Comparison of ENCODE assay signal across 8 mouse cellular contexts in genomic region chr2:128698693-128699181, GRCm38 (mm10). TPM values are rescaled to one million over a fixed set of nuclear protein-coding genes. Genes with fewer than 3 reads are reported as not detected.
DNase-seq lines count a peak whose midpoint lies in the region; ATAC-seq lines count a peak whose summit lies in the region.

Mertk (plus strand) TSS chr2:128698956.

- peak within 1 kb of the TSS; percentile 34; the same call in 1 of the 2 replicates for H3K27ac ChIP-seq in hindbrain, embryonic 14.5 days
- H3K27ac ChIP-seq in lung, embryonic 16.5 days (ENCODE audit: low read length), result peak within 1 kb of the TSS; percentile 96

- peak within 1 kb of the TSS; percentile 39 for H3K4me3 ChIP-seq in hindbrain, embryonic 14.5 days (replicated peaks; ENCODE audit: low read length)
- H3K4me3 ChIP-seq in lung, embryonic 16.5 days (ENCODE audit: low read length), result peak within 1 kb of the TSS; percentile 83

- H3K36me3 ChIP-seq in hindbrain, embryonic 14.5 days (replicated peaks; ENCODE audit: control insufficient read depth, insufficient read depth), result no peaks in the 10 kb centered on the region
- no peaks in the 10 kb centered on the region for H3K36me3 ChIP-seq in lung, embryonic 16.5 days (ENCODE audit: control insufficient read depth, insufficient read depth, low read length)

- under 1% methylated on average over 30 of the region's 30 CpGs for WGBS in hindbrain, embryonic 14.5 days
- under 1% methylated on average over 30 of the region's 30 CpGs for WGBS in lung, embryonic 16.5 days

- no peaks in the 10 kb centered on the region for H3K9me3 ChIP-seq in hindbrain, embryonic 14.5 days (ENCODE audit: control insufficient read depth, low read length)
- H3K9me3 ChIP-seq in lung, embryonic 16.5 days (ENCODE audit: control insufficient read depth, low read length), result no peaks in the 10 kb centered on the region

- peaks cover 13% of the 10 kb centered on the region for H3K27me3 ChIP-seq in hindbrain, embryonic 14.5 days (ENCODE audit: control insufficient read depth, insufficient read depth, low read length)
- H3K27me3 ChIP-seq in lung, embryonic 16.5 days (ENCODE audit: control insufficient read depth, insufficient read depth, low read depth, low read length), result no peaks in the 10 kb centered on the region

- peak; percentile 88 to 93 for DNase-seq in adrenal gland, adult (ENCODE audit: inconsistent age in 2 of 2, low spot score in 1 of 2)
- DNase-seq in cerebellum, postnatal 25 days, result peak; percentile 45 to 59
- DNase-seq in frontal cortex, postnatal 36 days (ENCODE audit: low spot score in 2 of 2), result peak; percentile 53 to 70
- DNase-seq in hindbrain, embryonic 14.5 days (ENCODE audit: low spot score), result peak; percentile 65
- DNase-seq in layer of hippocampus, postnatal 14 days (ENCODE audit: low spot score in 2 of 2), result peak; percentile 71 to 87
- peak; percentile 79 for DNase-seq in retina, embryonic 14.5 days (ENCODE audit: low spot score)
- peak; percentile 98 for DNase-seq in yolk sac, embryonic 10.5 days (ENCODE audit: low spot score)

- peaks cover 13% of the 10 kb centered on the region; the same call in 1 of the 2 replicates for H3K4me1 ChIP-seq in hindbrain, embryonic 14.5 days (replicated peaks; ENCODE audit: control insufficient read depth, insufficient read depth, low read length)
- H3K4me1 ChIP-seq in lung, embryonic 16.5 days (replicated peaks; ENCODE audit: control insufficient read depth, insufficient read depth, low read length), result peaks cover 12% of the 10 kb centered on the region; the same call in 1 of the 2 replicates

- peak; percentile 84 for ATAC-seq in hindbrain, embryonic 14.5 days (ENCODE audit: low FRiP score)
- ATAC-seq in lung, embryonic 16.5 days (ENCODE audit: low read depth), result peak; percentile 95

- H3K9ac ChIP-seq in hindbrain, embryonic 14.5 days, result peak within 1 kb of the TSS; percentile 43
- peak within 1 kb of the TSS; percentile 88 for H3K9ac ChIP-seq in lung, embryonic 16.5 days (ENCODE audit: low read length)

- peak within 1 kb of the TSS; percentile 81 for H3K4me2 ChIP-seq in hindbrain, embryonic 14.5 days (replicated peaks)
- H3K4me2 ChIP-seq in lung, embryonic 16.5 days (ENCODE audit: low read depth, low read length), result peak within 1 kb of the TSS; percentile 79

RNA-seq across cellular contexts. Expression of gene Mertk, which starts in this region (rescaled TPM):
- polyA plus RNA-seq in hindbrain, embryonic 14.5 days (2014; fragmentation: Nextera tagmentation; extraction: Ambion mirVana), result 2.2 and 2.6 TPM in 2 replicates
- total RNA-seq in layer of hippocampus, postnatal 14 days (2021), result 10 to 100 TPM; 28.8 to 33.0 TPM
- 7.8 and 9.2 TPM in 2 replicates for polyA plus RNA-seq in lung, embryonic 16.5 days (2015; fragmentation: Nextera tagmentation; extraction: Ambion mirVana)

Comparison
In these comparisons a context has a peak if more than half of its experiments do, and no peak if none do; other contexts are left out.
1. Peak in every context shown above with its lines: DNase-seq, ATAC-seq, H3K4me3 ChIP-seq and H3K27ac ChIP-seq.